8 mouse cellular contexts compared by ENCODE assay signal in the genomic region with DNA sequence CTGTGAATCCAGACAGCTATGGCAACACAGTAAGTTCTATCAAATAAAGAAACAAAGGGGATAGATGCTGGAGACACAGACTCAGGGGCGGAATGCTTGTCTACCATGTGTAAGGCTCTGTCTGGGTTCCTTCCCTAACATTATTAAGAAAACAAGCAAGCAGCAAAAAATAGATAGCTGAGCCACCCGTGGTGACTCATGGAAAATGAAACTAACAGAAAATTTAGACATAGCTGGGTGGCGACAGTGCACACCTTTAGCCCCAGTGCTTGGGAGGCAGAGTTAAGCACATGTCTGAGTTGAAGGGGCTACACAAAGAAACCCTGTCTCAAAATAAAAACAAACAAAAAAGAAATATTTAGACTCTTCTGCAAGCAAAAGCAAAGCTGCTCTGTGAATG. TPM values are rescaled to one million over a fixed set of nuclear protein-coding genes. Genes with fewer than 3 reads are reported as not detected.
DNase-seq lines count a peak whose midpoint lies in the region; ATAC-seq and TF ChIP-seq lines count a peak whose summit lies in the region.

No protein-coding gene starts in this region.

- no peak for TF ChIP-seq CTCF in thymus, adult 2 months (IDR thresholded peaks at IDR 0.05; ENCODE audit: borderline replicate concordance, control insufficient read depth, extremely low read depth, insufficient read depth, low read length, poor library complexity)

- ATAC-seq in intestine, embryonic 14.5 days (replicated peaks; ENCODE audit: low FRiP score, low TSS enrichment, low read depth) = no peak
- no peak for ATAC-seq in neural tube, embryonic 13.5 days (ENCODE audit: low read depth)

- H3K27me3 ChIP-seq in thymus, adult 2 months (ENCODE audit: control insufficient read depth, insufficient read depth, low read length) = no peaks in the 10 kb centered on the region
- no peaks in the 10 kb centered on the region for H3K27me3 ChIP-seq in intestine, embryonic 14.5 days (replicated peaks; ENCODE audit: control insufficient read depth, insufficient read depth, low read length)
- H3K27me3 ChIP-seq in neural tube, embryonic 13.5 days = no peaks in the 10 kb centered on the region

- no peak for TF ChIP-seq POLR2A in thymus, adult 2 months (IDR thresholded peaks at IDR 0.05; ENCODE audit: control insufficient read depth, extremely low read depth, insufficient read depth, low read length, poor library complexity)

- H3K9me3 ChIP-seq in intestine, embryonic 14.5 days (ENCODE audit: control insufficient read depth, low read length) = no peaks in the 10 kb centered on the region
- H3K9me3 ChIP-seq in neural tube, embryonic 13.5 days = no peaks in the 10 kb centered on the region

- DNase-seq in adrenal gland, adult (ENCODE audit: inconsistent age in 2 of 2, low spot score in 1 of 2) = peak; percentile 27 to 78
- DNase-seq in adrenal gland, adult 18-20 months (ENCODE audit: low spot score in 2 of 2) = no peak
- peak; percentile 31 for DNase-seq in thymus, adult 2 months
- no peak for DNase-seq in thymus, adult 18-20 months
- DNase-seq in intestine, embryonic 14.5 days (ENCODE audit: low spot score) = no peak
- no peak for DNase-seq in frontal cortex, adult 2 months (ENCODE audit: extremely low spot score in 1 of 2, low spot score in 1 of 2)
- DNase-seq in layer of hippocampus, adult 9-11 months = no peak

- peaks cover 6% of the 10 kb centered on the region for H3K4me1 ChIP-seq in thymus, adult 2 months (replicated peaks; ENCODE audit: control insufficient read depth, insufficient read depth, low read length)
- H3K4me1 ChIP-seq in intestine, embryonic 14.5 days (replicated peaks; ENCODE audit: control insufficient read depth, insufficient read depth, low read length) = peaks cover 18% of the 10 kb centered on the region
- H3K4me1 ChIP-seq in neural tube, embryonic 13.5 days (replicated peaks) = peaks cover 28% of the 10 kb centered on the region

- WGBS in thymus, adult 2 months = 17% methylated on average over 3 of the region's 3 CpGs
- 49% methylated on average over 3 of the region's 3 CpGs for WGBS in intestine, embryonic 14.5 days
- WGBS in neural tube, embryonic 13.5 days = 78% methylated on average over 3 of the region's 3 CpGs

- H3K27ac ChIP-seq in thymus, adult 2 months (ENCODE audit: control insufficient read depth, insufficient read depth, low read length) = no peak overlapping the region; the same call in 1 of the 2 replicates
- H3K27ac ChIP-seq in intestine, embryonic 14.5 days (ENCODE audit: low read depth) = no peak overlapping the region
- H3K27ac ChIP-seq in neural tube, embryonic 13.5 days (replicated peaks) = no peak overlapping the region

- peak overlapping the region; percentile 86 for H3K9ac ChIP-seq in intestine, embryonic 14.5 days (ENCODE audit: low read length)
- no peak overlapping the region for H3K9ac ChIP-seq in neural tube, embryonic 13.5 days

- no peak overlapping the region for H3K4me3 ChIP-seq in thymus, adult 2 months (ENCODE audit: control insufficient read depth, insufficient read depth, low read length)
- H3K4me3 ChIP-seq in intestine, embryonic 14.5 days (ENCODE audit: low read depth, low read length) = peak overlapping the region; percentile 86
- H3K4me3 ChIP-seq in neural tube, embryonic 13.5 days = no peak overlapping the region

- H3K36me3 ChIP-seq in thymus, adult 2 months (ENCODE audit: control insufficient read depth, insufficient read depth, low read length) = peaks cover 28% of the 10 kb centered on the region
- peaks cover 53% of the 10 kb centered on the region for H3K36me3 ChIP-seq in intestine, embryonic 14.5 days (ENCODE audit: control insufficient read depth, insufficient read depth, low read length)
- peaks cover 34% of the 10 kb centered on the region for H3K36me3 ChIP-seq in neural tube, embryonic 13.5 days

- H3K4me2 ChIP-seq in intestine, embryonic 14.5 days (ENCODE audit: low read length) = peak overlapping the region; percentile 61
- H3K4me2 ChIP-seq in neural tube, embryonic 13.5 days = peak overlapping the region; percentile 80

RNA-seq across cellular contexts. Expression of gene Mcm6, which starts 2.0 kb away (rescaled TPM):
- 10 to 100 TPM in 1 of 2 experiments, 1 to 10 TPM in 1; 9.9 to 12.9 TPM for total RNA-seq in adrenal gland, adult 18-20 months (2021)
- polyA plus RNA-seq in thymus, adult 2 months (2012; rRNA removed) = 76.2 and 96.6 TPM in 2 replicates
- polyA plus RNA-seq in intestine, embryonic 14.5 days (2014; fragmentation: Nextera tagmentation; extraction: Ambion mirVana) = 284 and 298 TPM in 2 replicates
- 66.4 and 74.4 TPM in 2 replicates for polyA plus RNA-seq in neural tube, embryonic 13.5 days (2015; fragmentation: Nextera tagmentation; extraction: Ambion mirVana)
- polyA plus RNA-seq in frontal cortex, adult 2 months (2012; rRNA removed) = 8.9 and 11.2 TPM in 2 replicates

RNA-seq across cellular contexts. Expression of gene Lct, which starts 29.3 kb away (rescaled TPM):
- total RNA-seq in adrenal gland, adult 18-20 months (2021) = not detected
- 0.15 and 0.19 TPM in 2 replicates for polyA plus RNA-seq in thymus, adult 2 months (2012; rRNA removed)
- polyA plus RNA-seq in intestine, embryonic 14.5 days (2014; fragmentation: Nextera tagmentation; extraction: Ambion mirVana) = 0.31 TPM in 2 replicates
- 0.04 and 0.06 TPM in 2 replicates for polyA plus RNA-seq in neural tube, embryonic 13.5 days (2015; fragmentation: Nextera tagmentation; extraction: Ambion mirVana)
- polyA plus RNA-seq in frontal cortex, adult 2 months (2012; rRNA removed) = 0.42 and 0.92 TPM in 2 replicates

RNA-seq across cellular contexts. Expression of gene Dars, which starts 59.7 kb away (rescaled TPM):
- total RNA-seq in adrenal gland, adult 18-20 months (2021) = 10 to 100 TPM; 66.6 to 78.3 TPM
- polyA plus RNA-seq in thymus, adult 2 months (2012; rRNA removed) = 16.3 and 17.6 TPM in 2 replicates
- 107 and 109 TPM in 2 replicates for polyA plus RNA-seq in intestine, embryonic 14.5 days (2014; fragmentation: Nextera tagmentation; extraction: Ambion mirVana)
- polyA plus RNA-seq in neural tube, embryonic 13.5 days (2015; fragmentation: Nextera tagmentation; extraction: Ambion mirVana) = 159 and 162 TPM in 2 replicates
- 39.9 and 45.7 TPM in 2 replicates for polyA plus RNA-seq in frontal cortex, adult 2 months (2012; rRNA removed)

Comparison
In these comparisons a context has a peak if more than half of its experiments do, and no peak if none do; other contexts are left out.
1. DNase-seq: peak in adrenal gland, adult (2 of 2) and thymus, adult 2 months (single experiment); none in adrenal gland, adult 18-20 months (0 of 2), thymus, adult 18-20 months (0 of 2), intestine, embryonic 14.5 days (single experiment), frontal cortex, adult 2 months (0 of 2) and layer of hippocampus, adult 9-11 months (single experiment).